Comparison of ENCODE assay signal across 12 mouse cellular contexts in the genomic region with DNA sequence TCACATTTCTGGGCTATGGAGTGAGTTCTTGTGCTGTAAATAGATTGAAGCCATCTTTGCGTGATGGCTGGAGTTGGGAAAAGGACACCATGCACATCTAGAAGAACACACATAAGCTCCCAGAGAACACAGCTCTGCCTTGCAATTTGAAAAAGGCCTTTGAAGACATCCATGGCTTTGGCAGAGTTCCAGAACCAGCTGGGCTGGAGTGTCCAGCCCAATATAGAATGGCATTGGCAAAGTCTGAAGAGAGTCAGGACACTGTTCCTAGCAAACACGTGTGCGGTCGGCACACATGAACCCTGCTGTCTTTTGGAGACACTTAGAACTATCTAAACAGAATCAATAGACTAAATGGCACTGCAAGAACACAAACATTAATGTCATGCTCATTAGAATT. TPM values are rescaled to one million over a fixed set of nuclear protein-coding genes. Genes with fewer than 3 reads are reported as not detected.
A peak's percentile ranks its signal among the peaks of the same experiment; 100 is the strongest.
DNase-seq lines count a peak whose midpoint lies in the region; ATAC-seq and TF ChIP-seq lines count a peak whose summit lies in the region.
"Had no signal": no experiment of that assay in that cellular context is flagged by ENCODE, and none has a peak within 500 bp of the region (broad histone marks: within the 10 kb centered on the region; RNA-seq: fewer than 3 reads in every experiment).

No protein-coding gene starts in this region.

- TF ChIP-seq CTCF in layer of hippocampus, adult 2 months (conservative IDR thresholded peaks at IDR 0.05), result no peak

- peak; percentile 33 for DNase-seq in forebrain, embryonic 14.5 days (ENCODE audit: low spot score)
- peak; percentile 38 for DNase-seq in kidney, postnatal 10 days
- peak; percentile 54 for DNase-seq in adipocyte (ENCODE audit: low spot score)
- DNase-seq in spleen, postnatal 36 days (ENCODE audit: low spot score in 2 of 2), result no peak
- DNase-seq in layer of hippocampus, adult 2 months (ENCODE audit: low spot score in 2 of 2), result no peak
- DNase-seq: right cerebral cortex, adult 18-20 months had no signal

- ATAC-seq in forebrain, embryonic 14.5 days, result no peak
- no peak for ATAC-seq in forebrain, embryonic 15.5 days (replicated peaks)
- ATAC-seq in kidney, embryonic 14.5 days (ENCODE audit: low FRiP score, low TSS enrichment), result no peak
- 0 out of 2 replicates have a peak, but pooled peaks have one; percentile 54 for ATAC-seq in heart, embryonic 14.5 days (ENCODE audit: insufficient number of reproducible peaks, insufficient read depth, low FRiP score, low read depth)

- H3K9ac ChIP-seq in forebrain, embryonic 14.5 days (ENCODE audit: low read length), result no peak overlapping the region
- H3K9ac ChIP-seq in forebrain, embryonic 15.5 days (replicated peaks), result no peak overlapping the region
- H3K9ac ChIP-seq in kidney, embryonic 14.5 days (ENCODE audit: low read depth, low read length), result no peak overlapping the region
- H3K9ac ChIP-seq in heart, embryonic 14.5 days (ENCODE audit: low read length), result no peak overlapping the region
- H3K9ac ChIP-seq: liver, embryonic 15.5 days had no signal

- no peaks in the 10 kb centered on the region for H3K27me3 ChIP-seq in forebrain, embryonic 14.5 days (replicated peaks; ENCODE audit: control insufficient read depth, insufficient read depth, low read length)
- no peaks in the 10 kb centered on the region for H3K27me3 ChIP-seq in forebrain, embryonic 15.5 days
- no peaks in the 10 kb centered on the region for H3K27me3 ChIP-seq in kidney, embryonic 14.5 days (ENCODE audit: control insufficient read depth, insufficient read depth, low read length)
- no peaks in the 10 kb centered on the region for H3K27me3 ChIP-seq in heart, embryonic 14.5 days (ENCODE audit: control insufficient read depth, insufficient read depth, low read length)
- H3K27me3 ChIP-seq: liver, embryonic 15.5 days had no signal

- WGBS in forebrain, embryonic 14.5 days, result 75% methylated on average over 4 of the region's 4 CpGs
- WGBS in forebrain, embryonic 15.5 days, result 73% methylated on average over 4 of the region's 4 CpGs
- WGBS in kidney, embryonic 14.5 days, result 91% methylated on average over 4 of the region's 4 CpGs
- 33% methylated on average over 4 of the region's 4 CpGs for WGBS in heart, embryonic 14.5 days

- H3K4me3 ChIP-seq in forebrain, embryonic 14.5 days (ENCODE audit: low read depth, low read length), result no peak overlapping the region
- no peak overlapping the region for H3K4me3 ChIP-seq in forebrain, embryonic 15.5 days
- no peak overlapping the region for H3K4me3 ChIP-seq in kidney, embryonic 14.5 days (ENCODE audit: low read length)
- no peak overlapping the region for H3K4me3 ChIP-seq in heart, embryonic 14.5 days (ENCODE audit: control insufficient read depth in 1 of 2, insufficient read depth in 1 of 2, low read depth in 1 of 2, low read length in 2 of 2)
- no peak overlapping the region for H3K4me3 ChIP-seq in layer of hippocampus, adult 2 months
- H3K4me3 ChIP-seq: limb, embryonic 10.5 days; liver, embryonic 15.5 days had no signal

- H3K4me1 ChIP-seq in forebrain, embryonic 14.5 days (ENCODE audit: control insufficient read depth, insufficient read depth, low read length), result no peaks in the 10 kb centered on the region; the same call in 1 of the 2 replicates
- no peaks in the 10 kb centered on the region for H3K4me1 ChIP-seq in forebrain, embryonic 15.5 days
- H3K4me1 ChIP-seq in kidney, embryonic 14.5 days (ENCODE audit: control insufficient read depth, insufficient read depth, low read length), result peaks cover 12% of the 10 kb centered on the region
- peaks cover 4 to 18% of the 10 kb centered on the region in 2 experiments; a peak in 3 of 4 replicates for H3K4me1 ChIP-seq in heart, embryonic 14.5 days (ENCODE audit: control insufficient read depth in 2 of 2, insufficient read depth in 2 of 2, low read length in 2 of 2)
- H3K4me1 ChIP-seq: limb, embryonic 10.5 days; liver, embryonic 15.5 days had no signal

- no peak overlapping the region for H3K27ac ChIP-seq in forebrain, embryonic 14.5 days (ENCODE audit: low read depth, low read length)
- H3K27ac ChIP-seq in forebrain, embryonic 15.5 days (replicated peaks), result no peak overlapping the region
- no peak overlapping the region for H3K27ac ChIP-seq in kidney, embryonic 14.5 days (ENCODE audit: low read depth, low read length)
- H3K27ac ChIP-seq in heart, embryonic 14.5 days (replicated peaks in 1 of 2; ENCODE audit: control insufficient read depth in 1 of 2, insufficient read depth in 1 of 2, low read depth in 2 of 2, low read length in 2 of 2), result peak overlapping the region; percentile 78 to 83
- no peak overlapping the region for H3K27ac ChIP-seq in layer of hippocampus, adult 2 months
- H3K27ac ChIP-seq: limb, embryonic 10.5 days; liver, embryonic 15.5 days; macrophage had no signal

- H3K36me3 ChIP-seq in forebrain, embryonic 14.5 days (ENCODE audit: control insufficient read depth, insufficient read depth, low read length), result no peaks in the 10 kb centered on the region
- H3K36me3 ChIP-seq in forebrain, embryonic 15.5 days, result no peaks in the 10 kb centered on the region
- no peaks in the 10 kb centered on the region for H3K36me3 ChIP-seq in kidney, embryonic 14.5 days (ENCODE audit: control insufficient read depth, insufficient read depth, low read length)
- no peaks in the 10 kb centered on the region for H3K36me3 ChIP-seq in heart, embryonic 14.5 days (ENCODE audit: control insufficient read depth, insufficient read depth, low read length)
- H3K36me3 ChIP-seq: limb, embryonic 10.5 days; liver, embryonic 15.5 days had no signal

- no peak overlapping the region for H3K4me2 ChIP-seq in forebrain, embryonic 14.5 days (ENCODE audit: low read length)
- H3K4me2 ChIP-seq in forebrain, embryonic 15.5 days (replicated peaks), result no peak overlapping the region
- H3K4me2 ChIP-seq in kidney, embryonic 14.5 days (replicated peaks; ENCODE audit: low read depth, low read length), result no peak overlapping the region
- no peak overlapping the region for H3K4me2 ChIP-seq in heart, embryonic 14.5 days (ENCODE audit: low read length)
- H3K4me2 ChIP-seq: liver, embryonic 15.5 days had no signal

- no peaks in the 10 kb centered on the region for H3K9me3 ChIP-seq in forebrain, embryonic 14.5 days (replicated peaks; ENCODE audit: control insufficient read depth, low read length)
- H3K9me3 ChIP-seq in forebrain, embryonic 15.5 days, result no peaks in the 10 kb centered on the region
- no peaks in the 10 kb centered on the region for H3K9me3 ChIP-seq in kidney, embryonic 14.5 days (ENCODE audit: control insufficient read depth, low read length)
- no peaks in the 10 kb centered on the region for H3K9me3 ChIP-seq in heart, embryonic 14.5 days (ENCODE audit: control insufficient read depth, low read length)
- H3K9me3 ChIP-seq: limb, embryonic 10.5 days; liver, embryonic 15.5 days had no signal

RNA-seq across cellular contexts. Expression of a gene that starts 26.7 kb away (rescaled TPM):
- 13.3 and 14.3 TPM in 2 replicates for polyA plus RNA-seq in forebrain, embryonic 14.5 days (2014; fragmentation: Nextera tagmentation; extraction: Ambion mirVana)
- polyA plus RNA-seq in forebrain, embryonic 15.5 days (2015; fragmentation: Nextera tagmentation; extraction: Ambion mirVana), result 9.8 and 10.8 TPM in 2 replicates
- 31.1 and 51.4 TPM in 2 replicates for polyA plus RNA-seq in kidney, embryonic 14.5 days (2014; fragmentation: Nextera tagmentation; extraction: Ambion mirVana)
- 241 and 266 TPM in 2 replicates for polyA plus RNA-seq in heart, embryonic 14.5 days (2014; fragmentation: Nextera tagmentation; extraction: Ambion mirVana)
- 10 to 100 TPM; 22.9 to 31.3 TPM for total RNA-seq in layer of hippocampus, adult 2 months (2021)

Comparison
In these comparisons a context has a peak if more than half of its experiments do, and no peak if none do; other contexts are left out.
1. DNase-seq: peak in forebrain, embryonic 14.5 days (single experiment), kidney, postnatal 10 days (single experiment) and adipocyte (single experiment); none in spleen, postnatal 36 days (0 of 2) and layer of hippocampus, adult 2 months (0 of 2).
2. H3K27ac ChIP-seq: peak in heart, embryonic 14.5 days (2 of 2); none in forebrain, embryonic 14.5 days (single experiment), forebrain, embryonic 15.5 days (single experiment), kidney, embryonic 14.5 days (single experiment) and layer of hippocampus, adult 2 months (single experiment).